Comparison of ENCODE assay signal across 12 mouse cellular contexts in the genomic region with DNA sequence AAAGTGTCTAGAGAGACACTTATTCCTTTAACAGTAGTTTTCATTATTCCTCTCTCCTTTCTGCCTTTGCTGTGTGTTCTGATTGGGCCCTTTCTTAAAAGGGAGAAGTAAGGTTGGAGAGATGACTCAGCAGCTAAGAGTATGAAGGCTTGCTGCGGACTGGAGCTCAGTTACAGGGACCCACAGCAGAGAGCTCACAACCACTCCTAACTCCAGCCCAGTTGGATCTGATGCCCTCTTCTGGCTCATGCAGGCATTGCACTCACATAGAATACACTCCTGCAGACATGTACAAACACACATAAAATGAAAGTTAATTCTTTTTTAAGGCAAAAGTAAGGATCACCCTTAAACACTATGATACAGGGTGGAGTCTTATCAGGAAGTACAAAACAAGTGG.
A peak's percentile ranks its signal among the peaks of the same experiment; 100 is the strongest.
DNase-seq lines count a peak whose midpoint lies in the region; ATAC-seq and TF ChIP-seq lines count a peak whose summit lies in the region.
"Had no signal": no experiment of that assay in that cellular context is flagged by ENCODE, and none has a peak within 500 bp of the region (broad histone marks: within the 10 kb centered on the region; RNA-seq: fewer than 3 reads in every experiment).

No protein-coding gene starts in this region.

- no peak for ATAC-seq in forebrain, postnatal 0 days
- ATAC-seq in forebrain, embryonic 11.5 days (replicated peaks; ENCODE audit: low FRiP score), result no peak
- no peak for ATAC-seq in liver, embryonic 11.5 days (replicated peaks; ENCODE audit: low FRiP score)

- no peak for DNase-seq in forebrain, postnatal 0 days
- DNase-seq in forebrain, embryonic 11.5 days (ENCODE audit: low spot score), result no peak
- no peak for DNase-seq in liver, adult 2 months (ENCODE audit: extremely low read depth, low read depth, low spot score)
- no peak for DNase-seq in liver, embryonic 11.5 days (ENCODE audit: low spot score)
- DNase-seq in c-Kit-positive CD71-positive TER-119-negative erythroid progenitor cells, embryonic 14.5 days (ENCODE audit: low read depth), result peak; percentile 3
- no peak for DNase-seq in right cerebral cortex, postnatal 4 days
- DNase-seq in yolk sac, embryonic 10.5 days (ENCODE audit: low spot score), result no peak
- DNase-seq: kidney, postnatal 10 days; thymus, adult 18-20 months had no signal

- 86% methylated on average over 1 of the region's 1 CpGs for WGBS in forebrain, postnatal 0 days
- WGBS in forebrain, embryonic 11.5 days, result 83% methylated on average over 1 of the region's 1 CpGs
- 100% methylated on average over 1 of the region's 1 CpGs for WGBS in liver, adult 2 months
- 74% methylated on average over 1 of the region's 1 CpGs for WGBS in liver, embryonic 11.5 days

- H3K27me3 ChIP-seq in forebrain, postnatal 0 days (ENCODE audit: insufficient read depth, low read length), result no peaks in the 10 kb centered on the region
- no peaks in the 10 kb centered on the region for H3K27me3 ChIP-seq in forebrain, embryonic 11.5 days (ENCODE audit: control insufficient read depth, insufficient read depth, low read length)
- no peaks in the 10 kb centered on the region for H3K27me3 ChIP-seq in liver, adult 2 months (ENCODE audit: control insufficient read depth, insufficient read depth, low read length)
- no peaks in the 10 kb centered on the region for H3K27me3 ChIP-seq in liver, embryonic 11.5 days (replicated peaks; ENCODE audit: control insufficient read depth, insufficient read depth, low read length)
- no peaks in the 10 kb centered on the region for H3K27me3 ChIP-seq in ES-Bruce4 (ENCODE audit: control insufficient read depth, insufficient read depth, low read length, poor library complexity, severe bottlenecking)
- H3K27me3 ChIP-seq: liver, embryonic 15.5 days had no signal

- TF ChIP-seq EP300 in ES-Bruce4 (IDR thresholded peaks at IDR 0.05; ENCODE audit: insufficient read depth, low read depth, low read length), result no peak

- peak; percentile 34 for TF ChIP-seq CTCF in forebrain, postnatal 0 days (IDR thresholded peaks at IDR 0.05; ENCODE audit: low read depth)
- peak; percentile 5; the same call in 1 of the 2 replicates for TF ChIP-seq CTCF in liver, adult 2 months (IDR thresholded peaks at IDR 0.05; ENCODE audit: low read depth, low read length)
- TF ChIP-seq CTCF in ES-Bruce4 (IDR thresholded peaks at IDR 0.05; ENCODE audit: low read depth, low read length), result peak; percentile 23

- no peak for TF ChIP-seq POLR2A in liver, adult 2 months (IDR thresholded peaks at IDR 0.05; ENCODE audit: extremely low read depth, insufficient read depth, low read length)
- no peak for TF ChIP-seq POLR2A in ES-Bruce4 (IDR thresholded peaks at IDR 0.05; ENCODE audit: insufficient read depth, low read length)

- no peak overlapping the region for H3K4me2 ChIP-seq in forebrain, postnatal 0 days (ENCODE audit: low read depth)
- no peak overlapping the region for H3K4me2 ChIP-seq in forebrain, embryonic 11.5 days (ENCODE audit: low read depth, low read length, severe bottlenecking)
- no peak overlapping the region for H3K4me2 ChIP-seq in liver, embryonic 11.5 days
- H3K4me2 ChIP-seq: hindbrain, embryonic 14.5 days; liver, embryonic 15.5 days had no signal

- H3K4me1 ChIP-seq in forebrain, postnatal 0 days (ENCODE audit: insufficient read depth), result no peaks in the 10 kb centered on the region
- H3K4me1 ChIP-seq in forebrain, embryonic 11.5 days (replicated peaks; ENCODE audit: control insufficient read depth, insufficient read depth, low read length), result no peaks in the 10 kb centered on the region
- no peaks in the 10 kb centered on the region for H3K4me1 ChIP-seq in liver, adult 2 months (ENCODE audit: control insufficient read depth, insufficient read depth, low read length)
- no peaks in the 10 kb centered on the region for H3K4me1 ChIP-seq in liver, embryonic 11.5 days (replicated peaks; ENCODE audit: control insufficient read depth, insufficient read depth, low read length)
- H3K4me1 ChIP-seq in ES-Bruce4 (ENCODE audit: control insufficient read depth, insufficient read depth, low read length), result no peaks in the 10 kb centered on the region
- H3K4me1 ChIP-seq: liver, embryonic 15.5 days had no signal

- H3K4me3 ChIP-seq in forebrain, postnatal 0 days (ENCODE audit: low read depth, low read length), result no peak overlapping the region
- no peak overlapping the region for H3K4me3 ChIP-seq in forebrain, embryonic 11.5 days (ENCODE audit: low read depth, low read length)
- no peak overlapping the region for H3K4me3 ChIP-seq in liver, adult 2 months (ENCODE audit: insufficient read depth, low read depth, low read length)
- H3K4me3 ChIP-seq in liver, embryonic 11.5 days (ENCODE audit: low read depth, low read length), result no peak overlapping the region
- H3K4me3 ChIP-seq in ES-Bruce4 (ENCODE audit: low read depth, low read length), result no peak overlapping the region
- H3K4me3 ChIP-seq: liver, embryonic 15.5 days had no signal

- H3K27ac ChIP-seq in forebrain, postnatal 0 days (ENCODE audit: low read depth, low read length), result no peak overlapping the region
- no peak overlapping the region for H3K27ac ChIP-seq in forebrain, embryonic 11.5 days (ENCODE audit: low read depth, low read length)
- H3K27ac ChIP-seq in liver, adult 2 months (replicated peaks; ENCODE audit: insufficient read depth, low read depth, low read length), result no peak overlapping the region
- no peak overlapping the region for H3K27ac ChIP-seq in liver, embryonic 11.5 days (ENCODE audit: low read depth, low read length)
- no peak overlapping the region for H3K27ac ChIP-seq in ES-Bruce4 (ENCODE audit: insufficient read depth, low read length)
- H3K27ac ChIP-seq: hindbrain, embryonic 14.5 days; liver, embryonic 15.5 days had no signal

- no peaks in the 10 kb centered on the region for H3K79me2 ChIP-seq in liver, adult 2 months (ENCODE audit: control insufficient read depth, insufficient read depth, low read length)

- no peak overlapping the region for H3K9ac ChIP-seq in forebrain, postnatal 0 days
- no peak overlapping the region for H3K9ac ChIP-seq in forebrain, embryonic 11.5 days (ENCODE audit: low read length)
- no peak overlapping the region for H3K9ac ChIP-seq in liver, adult 2 months (ENCODE audit: low read depth, low read length)
- H3K9ac ChIP-seq in liver, embryonic 11.5 days (ENCODE audit: low read depth, low read length), result no peak overlapping the region
- H3K9ac ChIP-seq in ES-Bruce4 (ENCODE audit: low read depth, poor library complexity, severe bottlenecking), result no peak overlapping the region
- H3K9ac ChIP-seq: hindbrain, embryonic 14.5 days; liver, embryonic 15.5 days had no signal

- no peaks in the 10 kb centered on the region for H3K9me3 ChIP-seq in forebrain, postnatal 0 days (ENCODE audit: low read length)
- no peaks in the 10 kb centered on the region for H3K9me3 ChIP-seq in forebrain, embryonic 11.5 days (ENCODE audit: control insufficient read depth, low read length)
- H3K9me3 ChIP-seq in liver, embryonic 11.5 days (ENCODE audit: control insufficient read depth, low read length), result no peaks in the 10 kb centered on the region
- peaks cover 6% of the 10 kb centered on the region for H3K9me3 ChIP-seq in ES-Bruce4 (replicated peaks; ENCODE audit: control insufficient read depth, insufficient read depth, low read length, poor library complexity, severe bottlenecking)
- H3K9me3 ChIP-seq: liver, embryonic 15.5 days had no signal

- peaks cover 62% of the 10 kb centered on the region for H3K36me3 ChIP-seq in forebrain, postnatal 0 days (ENCODE audit: insufficient read depth)
- H3K36me3 ChIP-seq in forebrain, embryonic 11.5 days (ENCODE audit: control insufficient read depth, insufficient read depth, low read length), result peaks cover 13% of the 10 kb centered on the region; the same call in 1 of the 2 replicates
- H3K36me3 ChIP-seq in liver, adult 2 months (ENCODE audit: control insufficient read depth, insufficient read depth, low read length), result peaks cover 50% of the 10 kb centered on the region
- H3K36me3 ChIP-seq in liver, embryonic 11.5 days (ENCODE audit: control insufficient read depth, insufficient read depth, low read length), result peaks cover 34% of the 10 kb centered on the region
- peaks cover 22% of the 10 kb centered on the region for H3K36me3 ChIP-seq in ES-Bruce4 (ENCODE audit: control insufficient read depth, insufficient read depth, low read length, poor library complexity, severe bottlenecking)
